Mouse (Mus musculus): ENCODE measurements around the gene Tmsb4x. TPM values are rescaled to one million over a fixed set of nuclear protein-coding genes. Genes with fewer than 3 reads are reported as not detected.
A peak's percentile ranks its signal among the peaks of the same experiment; 100 is the strongest.

Tmsb4x gene
- total RNA-seq (2014; rRNA removed) = 2,260 and 3,868 TPM in 2 replicates
- 5,725 and 7,393 TPM in 2 replicates for polyA plus RNA-seq (2015; fragmentation: Nextera tagmentation; extraction: Ambion mirVana)

DNA sequence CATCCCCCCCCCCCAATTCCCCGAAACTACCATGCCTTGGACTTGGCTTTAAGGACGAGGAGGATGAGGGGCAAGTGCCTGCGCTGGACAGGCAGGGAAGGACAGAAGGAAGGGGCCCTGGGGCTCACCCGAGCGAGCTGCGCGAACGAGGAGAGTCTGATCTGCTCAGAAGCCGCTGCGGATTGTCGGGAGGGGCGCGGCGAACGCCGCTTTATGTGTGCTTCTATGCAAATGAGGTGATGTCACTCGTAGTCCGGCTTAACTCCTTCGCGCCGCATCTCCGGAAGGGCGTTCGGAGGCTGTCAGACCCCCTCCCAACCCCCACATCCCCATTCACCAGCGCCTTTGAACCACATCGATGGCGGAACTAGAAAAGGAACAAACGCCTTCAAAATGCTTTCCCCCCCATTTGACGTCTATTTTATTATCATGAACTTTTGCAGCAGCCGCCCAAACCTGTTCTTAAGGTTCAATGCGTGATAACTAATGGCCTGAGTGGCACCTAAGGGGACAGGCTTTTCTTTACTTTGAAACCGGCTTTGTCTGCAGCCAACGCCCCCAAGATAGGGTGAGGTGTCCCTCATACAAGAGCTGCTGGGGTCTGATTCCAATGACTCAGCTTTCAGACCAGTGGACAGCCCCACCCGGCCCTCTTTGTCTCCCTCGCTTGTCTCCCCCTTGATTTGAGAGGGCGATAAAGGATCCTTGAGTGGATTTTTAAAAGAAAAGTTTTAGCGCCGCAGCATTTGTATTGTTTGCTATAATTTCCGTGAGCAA is at the start of gene Tmsb4x:
Tmsb4x (minus strand) TSS at position 338 of the 777 bp plus-strand sequence.
- 30% methylated on average over 39 of the region's 39 CpGs for WGBS
- ATAC-seq (peak; percentile 90), DNase-seq (peak; percentile 90)
- Histone ChIP-seq H3K27me3 (ENCODE audit: insufficient read depth, low read length) (no peaks in the 10 kb centered on the region), H3K4me3 (ENCODE audit: low read depth, low read length) (peak within 1 kb of the TSS; percentile 60), H3K36me3 (ENCODE audit: insufficient read depth) (0 out of 2 replicates have a peak, but pooled peaks cover 3% of the 10 kb centered on the region), H3K4me1 (ENCODE audit: insufficient read depth) (0 out of 2 replicates have a peak, but pooled peaks cover 6% of the 10 kb centered on the region), H3K27ac (ENCODE audit: low read depth, low read length) (peak within 1 kb of the TSS; percentile 94), H3K9me3 (ENCODE audit: low read length) (no peaks in the 10 kb centered on the region), H3K9ac (peak within 1 kb of the TSS; percentile 84), H3K4me2 (ENCODE audit: low read depth) (peak within 1 kb of the TSS; percentile 59)
- TF ChIP-seq CTCF (IDR thresholded peaks at IDR 0.05; ENCODE audit: low read depth) = no peak

- H3K4me3 ChIP-seq (ENCODE audit: low read depth, low read length) = no peak overlapping the region
- no peak overlapping the region for H3K4me2 ChIP-seq (ENCODE audit: low read depth)
- no peaks in the 10 kb centered on the region for H3K36me3 ChIP-seq (ENCODE audit: insufficient read depth)
- H3K27ac ChIP-seq (ENCODE audit: low read depth, low read length) = no peak overlapping the region
- no peak overlapping the region for H3K9ac ChIP-seq
- no peaks in the 10 kb centered on the region for H3K27me3 ChIP-seq (ENCODE audit: insufficient read depth, low read length)
- ATAC-seq = no peak
- no peak for DNase-seq
- TF ChIP-seq CTCF (IDR thresholded peaks at IDR 0.05; ENCODE audit: low read depth) = no peak
- H3K4me1 ChIP-seq (ENCODE audit: insufficient read depth) = no peaks in the 10 kb centered on the region
- no peaks in the 10 kb centered on the region for H3K9me3 ChIP-seq (ENCODE audit: low read length)
- WGBS = 95% methylated on average over 3 of the region's 3 CpGs
Observed at GRCm38 (mm10) chrX:167241736-167242135, 32.6 kb upstream of the Tmsb4x start.

GRCm38 (mm10) chrX:167239293-167239921 is 30.3 kb upstream of the Tmsb4x start:
- no peaks in the 10 kb centered on the region for H3K9me3 ChIP-seq (ENCODE audit: low read length)
- TF ChIP-seq CTCF (IDR thresholded peaks at IDR 0.05; ENCODE audit: low read depth) = no peak
- H3K4me2 ChIP-seq (ENCODE audit: low read depth) = no peak overlapping the region
- DNase-seq = no peak
- H3K36me3 ChIP-seq (ENCODE audit: insufficient read depth) = no peaks in the 10 kb centered on the region
- no peaks in the 10 kb centered on the region for H3K27me3 ChIP-seq (ENCODE audit: insufficient read depth, low read length)
- H3K4me3 ChIP-seq (ENCODE audit: low read depth, low read length) = no peak overlapping the region
- WGBS = 47% methylated on average over 9 of the region's 9 CpGs
- no peaks in the 10 kb centered on the region for H3K4me1 ChIP-seq (ENCODE audit: insufficient read depth)
- H3K27ac ChIP-seq (ENCODE audit: low read depth, low read length) = no peak overlapping the region
- H3K9ac ChIP-seq = no peak overlapping the region
- ATAC-seq = no peak

DNA sequence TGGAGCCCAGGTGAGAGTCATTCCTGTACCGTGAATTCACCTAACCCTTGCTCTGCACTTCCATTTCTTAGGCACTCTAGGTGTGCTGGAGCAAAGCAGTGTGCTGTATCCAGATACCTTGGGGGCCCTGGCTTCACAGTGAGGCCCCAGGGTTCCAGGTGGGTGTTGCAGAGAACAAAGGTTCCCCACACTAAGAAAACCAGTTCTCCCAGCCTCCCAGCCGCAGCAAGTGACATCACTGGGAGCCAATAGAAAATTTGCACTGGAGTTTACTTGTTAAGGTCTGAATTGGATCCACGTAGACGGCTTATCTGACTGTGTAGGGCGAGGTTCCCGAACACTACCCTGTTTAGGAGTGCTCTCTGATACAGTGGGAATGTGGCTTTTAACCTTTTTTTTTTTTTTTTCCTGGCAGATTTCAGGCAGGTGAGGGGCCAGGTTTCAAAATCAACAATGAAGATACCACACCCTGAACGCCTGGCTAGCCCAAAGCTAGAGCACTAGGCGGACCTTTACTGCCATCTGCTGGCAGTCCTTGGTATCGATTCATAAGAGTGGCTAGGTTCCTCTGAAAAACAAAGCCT is 24.1 kb upstream of the Tmsb4x start:
- no peaks in the 10 kb centered on the region for H3K27me3 ChIP-seq (ENCODE audit: insufficient read depth, low read length)
- peak; percentile 85 for TF ChIP-seq CTCF (IDR thresholded peaks at IDR 0.05; ENCODE audit: low read depth)
- no peak overlapping the region for H3K9ac ChIP-seq
- no peak overlapping the region for H3K27ac ChIP-seq (ENCODE audit: low read depth, low read length)
- no peaks in the 10 kb centered on the region for H3K4me1 ChIP-seq (ENCODE audit: insufficient read depth)
- H3K4me2 ChIP-seq (ENCODE audit: low read depth) = no peak overlapping the region
- WGBS = 35% methylated on average over 9 of the region's 9 CpGs
- DNase-seq (peak; percentile 88), ATAC-seq (peak; percentile 87)
- H3K4me3 ChIP-seq (ENCODE audit: low read depth, low read length) = no peak overlapping the region
- no peaks in the 10 kb centered on the region for H3K36me3 ChIP-seq (ENCODE audit: insufficient read depth)
- H3K9me3 ChIP-seq (ENCODE audit: low read length) = no peaks in the 10 kb centered on the region

DNA sequence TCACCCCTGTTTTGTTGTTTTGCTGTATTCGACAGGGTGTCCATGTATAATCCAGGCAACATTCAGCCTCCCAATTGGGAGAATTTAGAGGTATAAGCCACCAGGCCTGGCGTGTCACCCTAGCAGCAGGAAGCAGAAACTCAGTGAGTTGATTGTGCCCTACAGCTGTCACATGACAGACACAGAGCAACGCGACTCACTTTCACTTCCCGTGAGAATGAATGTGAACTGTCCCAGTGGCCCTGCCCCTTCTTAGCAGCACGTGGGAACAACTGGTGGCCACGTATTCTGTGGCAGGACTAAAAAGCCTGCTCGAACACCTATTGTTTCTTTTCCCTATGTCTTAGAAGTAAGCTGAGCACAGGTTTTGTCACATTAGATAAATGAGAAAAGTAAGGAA is 22.0 kb upstream of the Tmsb4x start:
- H3K27ac ChIP-seq (ENCODE audit: low read depth, low read length) = no peak overlapping the region
- H3K4me2 ChIP-seq (ENCODE audit: low read depth) = no peak overlapping the region
- H3K36me3 ChIP-seq (ENCODE audit: insufficient read depth) = no peaks in the 10 kb centered on the region
- H3K4me1 ChIP-seq (ENCODE audit: insufficient read depth) = no peaks in the 10 kb centered on the region
- DNase-seq (no peak), ATAC-seq (no peak)
- WGBS = 57% methylated on average over 8 of the region's 8 CpGs
- H3K27me3 ChIP-seq (ENCODE audit: insufficient read depth, low read length) = no peaks in the 10 kb centered on the region
- TF ChIP-seq CTCF (IDR thresholded peaks at IDR 0.05; ENCODE audit: low read depth) = no peak
- H3K4me3 ChIP-seq (ENCODE audit: low read depth, low read length) = no peak overlapping the region
- H3K9me3 ChIP-seq (ENCODE audit: low read length) = no peaks in the 10 kb centered on the region
- H3K9ac ChIP-seq = no peak overlapping the region

GRCm38 (mm10) chrX:167229819-167230218 is 20.7 kb upstream of the Tmsb4x start:
- Histone ChIP-seq H3K36me3 (ENCODE audit: insufficient read depth) (no peaks in the 10 kb centered on the region), H3K4me1 (ENCODE audit: insufficient read depth) (no peaks in the 10 kb centered on the region), H3K9me3 (ENCODE audit: low read length) (no peaks in the 10 kb centered on the region), H3K27me3 (ENCODE audit: insufficient read depth, low read length) (no peaks in the 10 kb centered on the region), H3K4me3 (ENCODE audit: low read depth, low read length) (no peak overlapping the region), H3K9ac (no peak overlapping the region), H3K4me2 (ENCODE audit: low read depth) (no peak overlapping the region), H3K27ac (ENCODE audit: low read depth, low read length) (no peak overlapping the region)
- no peak for ATAC-seq
- TF ChIP-seq CTCF (IDR thresholded peaks at IDR 0.05; ENCODE audit: low read depth) = no peak
- no peak for DNase-seq
- WGBS = 74% methylated on average over 1 of the region's 1 CpGs

DNA sequence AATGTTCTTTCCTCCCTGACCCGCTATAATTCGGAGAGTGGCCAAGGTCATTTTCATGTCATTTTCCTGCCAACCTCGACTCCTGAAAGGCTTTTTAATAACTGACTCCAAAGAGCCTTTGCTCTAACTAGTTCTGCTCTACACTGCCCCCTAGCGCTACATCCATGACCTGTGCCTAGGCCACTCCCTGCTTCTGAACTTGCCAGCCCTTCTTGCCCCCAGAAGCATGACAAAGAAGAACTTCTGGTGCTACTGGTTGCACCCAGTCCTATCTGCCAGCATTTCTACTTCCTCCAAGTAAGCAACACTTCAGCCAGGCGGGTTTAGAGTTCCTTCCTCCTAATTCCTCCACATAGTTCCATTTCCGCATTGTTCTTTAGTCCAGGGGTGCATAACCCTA is 20.1 kb upstream of the Tmsb4x start:
- H3K27me3 ChIP-seq (ENCODE audit: insufficient read depth, low read length) = no peaks in the 10 kb centered on the region
- DNase-seq (no peak), ATAC-seq (no peak)
- H3K4me2 ChIP-seq (ENCODE audit: low read depth) = no peak overlapping the region
- H3K36me3 ChIP-seq (ENCODE audit: insufficient read depth) = no peaks in the 10 kb centered on the region
- TF ChIP-seq CTCF (IDR thresholded peaks at IDR 0.05; ENCODE audit: low read depth) = peak; percentile 23; the same call in 1 of the 2 replicates
- H3K4me1 ChIP-seq (ENCODE audit: insufficient read depth) = no peaks in the 10 kb centered on the region
- H3K27ac ChIP-seq (ENCODE audit: low read depth, low read length) = no peak overlapping the region
- H3K4me3 ChIP-seq (ENCODE audit: low read depth, low read length) = no peak overlapping the region
- H3K9ac ChIP-seq = no peak overlapping the region
- no peaks in the 10 kb centered on the region for H3K9me3 ChIP-seq (ENCODE audit: low read length)
- 44% methylated on average over 6 of the region's 6 CpGs for WGBS

Data from forebrain, postnatal 0 days (tissue).